Mouse (Mus musculus): ENCODE data around the gene Gpr152.

The Gpr152 gene

DNA sequence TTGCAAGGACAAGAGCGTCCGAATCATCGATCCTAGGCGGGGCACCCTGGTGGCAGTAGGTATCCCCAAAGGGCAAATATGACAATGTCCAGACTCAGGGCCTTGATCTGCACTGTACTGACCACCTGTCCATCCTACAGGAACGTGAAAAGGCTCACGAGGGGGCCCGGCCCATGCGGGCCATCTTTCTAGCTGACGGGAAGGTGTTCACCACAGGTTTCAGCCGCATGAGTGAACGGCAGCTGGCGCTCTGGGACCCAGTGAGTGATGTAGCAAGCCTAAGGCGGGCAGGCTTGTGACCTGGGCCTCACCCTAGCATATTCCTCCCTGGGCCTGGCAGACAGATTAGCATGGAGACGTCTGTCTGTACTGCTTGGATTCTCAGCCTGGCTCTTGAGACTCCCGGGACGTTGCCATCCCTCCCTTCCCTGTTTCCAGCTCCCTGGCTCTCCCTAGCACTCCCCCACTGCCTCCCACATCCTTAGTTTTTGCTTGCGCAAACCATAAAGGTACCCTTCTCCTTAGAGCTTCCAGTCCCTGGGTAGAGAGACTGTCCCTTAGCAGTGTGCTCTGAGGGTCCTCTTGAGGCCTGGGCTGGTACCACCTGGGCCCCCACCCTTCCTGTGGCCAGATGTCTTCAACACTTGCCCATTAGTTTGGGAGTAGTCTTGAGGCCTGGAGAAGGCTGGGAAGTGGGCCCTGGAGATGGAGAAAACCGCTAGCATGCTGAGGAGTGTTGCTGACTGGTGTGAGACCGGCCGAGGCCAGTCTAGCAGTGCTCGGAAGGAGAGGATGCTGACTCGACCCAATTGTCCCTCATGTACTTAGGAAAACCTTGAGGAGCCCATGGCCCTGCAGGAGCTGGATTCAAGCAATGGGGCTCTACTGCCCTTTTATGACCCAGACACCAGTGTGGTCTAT lies 11.2 kb downstream of the Gpr152 start:
- DNase-seq (ENCODE audit: extremely low read depth, low read depth) = no peak

DNA sequence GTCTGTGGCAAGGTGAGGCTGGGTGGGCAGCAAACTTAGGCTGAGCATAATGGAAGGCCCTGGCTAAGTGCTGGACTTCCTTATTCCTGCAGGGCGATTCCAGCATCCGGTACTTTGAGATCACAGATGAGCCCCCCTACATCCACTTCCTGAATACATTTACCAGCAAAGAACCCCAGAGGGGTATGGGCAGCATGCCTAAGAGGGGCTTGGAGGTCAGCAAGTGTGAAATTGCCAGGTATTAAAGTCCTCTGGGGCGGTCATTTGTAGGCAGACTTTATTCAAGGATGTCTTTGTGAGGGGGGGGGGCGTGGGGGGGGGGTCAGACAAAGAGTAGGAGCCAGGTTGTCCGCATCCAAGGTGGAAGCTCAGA lies 11.9 kb downstream of the Gpr152 start:
- no peak for DNase-seq (ENCODE audit: extremely low read depth, low read depth)

DNA sequence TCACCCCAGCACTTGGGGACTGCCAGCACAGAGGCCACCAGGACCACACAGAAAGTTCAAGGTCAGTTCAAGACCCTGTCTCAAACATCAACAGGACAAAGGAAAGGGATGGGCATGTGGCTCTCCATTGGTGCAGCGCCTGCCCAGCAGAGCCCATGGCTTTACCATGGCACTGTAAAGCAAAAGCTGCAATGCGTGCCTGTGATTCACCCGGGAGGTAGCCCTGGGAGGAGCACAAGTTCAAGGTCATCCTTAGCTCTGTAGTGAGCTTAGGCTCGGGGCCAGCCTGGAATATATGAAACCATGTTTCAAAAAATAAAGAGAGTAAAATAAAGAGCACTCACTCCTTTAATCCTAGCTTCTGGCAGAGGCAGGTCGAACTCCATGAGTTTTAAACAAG lies 12.3 kb downstream of the Gpr152 start:
- DNase-seq (ENCODE audit: extremely low read depth, low read depth) = no peak

DNA sequence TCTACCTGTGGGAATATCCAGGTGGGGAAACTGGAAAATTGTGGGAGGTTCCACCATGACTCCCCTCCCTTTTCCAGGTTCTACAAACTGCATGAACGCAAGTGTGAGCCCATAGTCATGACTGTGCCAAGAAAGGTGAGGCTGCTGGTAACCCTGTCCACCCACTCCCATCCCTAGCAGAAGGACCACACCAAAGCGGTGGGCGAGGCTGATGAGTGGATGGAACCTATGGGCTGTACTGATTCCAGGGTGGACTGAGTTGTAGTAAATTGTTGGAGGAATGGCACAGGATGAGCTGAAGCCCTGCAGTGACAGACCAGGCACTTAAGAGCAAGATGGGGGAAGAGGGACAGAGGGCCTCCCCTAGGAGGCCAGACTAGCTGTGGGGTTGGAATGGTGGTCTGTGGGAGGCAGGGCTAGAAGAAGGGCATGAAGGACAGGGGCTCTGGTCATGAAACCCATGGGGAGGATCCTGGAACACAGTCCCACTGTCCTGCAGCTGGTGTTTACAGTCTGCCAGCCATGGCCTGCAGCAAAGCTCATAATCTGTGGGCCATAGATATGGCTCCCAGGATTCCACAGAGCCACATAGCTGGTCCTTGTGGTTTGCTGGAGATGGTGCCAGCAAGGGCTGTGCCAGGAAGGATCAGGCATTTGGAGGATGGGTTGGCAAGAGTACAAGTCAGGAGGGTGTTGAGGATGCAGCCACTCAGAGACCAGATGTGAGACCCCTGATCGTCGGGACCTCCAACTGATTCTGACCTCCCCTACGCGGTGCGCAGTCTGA lies 13.1 kb downstream of the Gpr152 start:
- DNase-seq (ENCODE audit: extremely low read depth, low read depth) = no peak

DNA sequence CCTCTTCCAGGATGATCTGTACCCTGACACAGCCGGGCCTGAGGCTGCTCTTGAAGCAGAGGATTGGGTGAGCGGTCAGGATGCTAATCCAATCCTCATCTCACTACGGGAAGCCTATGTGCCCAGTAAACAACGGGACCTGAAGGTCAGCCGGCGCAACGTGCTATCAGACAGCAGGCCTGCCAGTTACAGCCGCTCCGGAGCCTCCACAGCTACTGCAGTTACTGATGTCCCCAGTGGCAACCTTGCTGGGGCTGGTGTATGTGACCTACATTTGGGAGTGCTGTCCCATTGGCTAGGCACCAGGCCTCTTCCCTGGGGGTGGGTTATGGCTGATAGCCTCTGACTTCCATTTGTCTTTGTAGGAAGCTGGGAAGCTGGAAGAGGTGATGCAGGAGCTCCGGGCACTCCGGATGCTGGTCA lies 13.7 kb downstream of the Gpr152 start, which contains the start of gene Ptprcap:
TSS of gene Ptprcap (plus strand) at position 373 of the 423 bp plus-strand sequence.
- DNase-seq (ENCODE audit: extremely low read depth, low read depth) = no peak

DNA sequence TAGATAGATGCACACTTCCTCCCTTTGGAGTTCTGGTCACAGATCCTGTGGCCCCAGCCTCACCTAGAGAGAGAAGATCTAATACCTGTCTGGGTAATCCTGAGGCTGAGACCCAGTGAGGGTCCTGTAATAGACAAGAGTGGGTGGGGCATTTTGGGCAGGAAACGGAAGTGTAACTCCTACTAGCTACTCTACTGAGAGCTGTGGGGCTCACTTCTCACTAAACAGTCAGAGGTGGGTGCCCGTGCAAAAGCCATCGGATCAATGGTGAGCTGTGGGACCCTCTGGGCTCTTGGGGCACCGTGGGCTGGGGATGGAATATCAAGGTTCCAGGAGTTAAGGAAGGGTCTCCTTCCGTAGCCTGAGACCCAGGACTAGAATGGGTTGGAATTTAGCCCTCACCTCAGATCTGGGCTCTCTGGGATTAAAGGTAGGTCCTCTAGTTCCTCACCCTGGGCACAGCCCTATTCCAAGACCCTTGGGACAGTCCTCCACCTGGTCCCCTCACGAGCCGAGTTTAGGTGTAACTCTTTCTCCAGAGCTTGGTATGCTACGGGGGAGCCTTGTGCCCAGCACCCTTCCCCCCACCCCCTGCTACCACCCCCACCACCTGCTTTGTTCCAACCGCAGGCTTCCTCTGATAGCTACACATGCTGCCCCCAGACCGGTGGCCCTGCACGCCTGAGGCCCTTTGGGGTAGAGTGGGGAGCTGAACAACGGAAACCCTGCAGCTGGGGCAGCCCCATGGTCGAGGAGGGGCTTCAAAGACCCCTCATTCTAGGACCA lies 15.0 kb downstream of the Gpr152 start:
- no peak for DNase-seq (ENCODE audit: extremely low read depth, low read depth)

DNA sequence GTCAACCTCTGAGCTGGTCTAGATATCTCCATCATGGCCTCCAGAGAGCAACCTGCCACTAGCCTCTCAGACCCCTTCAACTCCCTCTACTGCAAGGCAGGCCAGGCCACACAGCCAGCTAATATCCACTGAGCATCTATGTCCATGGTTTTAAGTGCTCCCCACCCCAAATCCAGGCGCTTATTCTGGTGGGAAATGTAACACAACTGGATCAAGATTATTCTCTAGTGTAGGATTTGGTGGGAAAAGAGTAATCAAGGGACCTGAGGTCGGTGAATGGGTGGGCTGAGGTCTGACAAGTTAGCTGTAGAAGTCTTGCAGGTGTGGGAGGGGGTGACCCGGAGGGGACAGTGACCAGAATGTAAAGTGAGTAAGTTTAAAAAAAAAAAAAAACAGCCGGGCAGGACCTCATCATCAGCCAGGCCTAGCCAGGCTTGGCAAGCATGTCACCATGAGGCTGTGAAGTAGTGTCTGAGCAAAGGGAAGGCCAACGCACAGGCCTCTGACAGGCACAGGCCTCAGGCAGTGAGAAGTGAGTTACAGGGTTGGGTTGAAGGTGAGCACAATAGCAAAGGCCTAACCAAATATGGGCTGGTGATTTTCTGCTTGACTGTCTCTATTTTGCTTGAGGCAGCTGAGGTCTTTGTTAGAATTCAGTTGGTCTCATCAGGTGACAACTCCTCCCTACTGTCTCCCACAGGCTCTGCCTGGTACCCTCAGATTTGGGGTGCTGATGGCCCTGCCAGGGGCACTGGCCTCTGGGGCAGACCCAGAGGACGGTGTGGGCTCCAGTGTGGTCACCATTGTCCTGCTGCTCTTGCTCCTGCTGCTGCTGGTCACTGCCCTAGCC lies 15.9 kb downstream of the Gpr152 start:
- no peak for DNase-seq (ENCODE audit: extremely low read depth, low read depth)

DNA sequence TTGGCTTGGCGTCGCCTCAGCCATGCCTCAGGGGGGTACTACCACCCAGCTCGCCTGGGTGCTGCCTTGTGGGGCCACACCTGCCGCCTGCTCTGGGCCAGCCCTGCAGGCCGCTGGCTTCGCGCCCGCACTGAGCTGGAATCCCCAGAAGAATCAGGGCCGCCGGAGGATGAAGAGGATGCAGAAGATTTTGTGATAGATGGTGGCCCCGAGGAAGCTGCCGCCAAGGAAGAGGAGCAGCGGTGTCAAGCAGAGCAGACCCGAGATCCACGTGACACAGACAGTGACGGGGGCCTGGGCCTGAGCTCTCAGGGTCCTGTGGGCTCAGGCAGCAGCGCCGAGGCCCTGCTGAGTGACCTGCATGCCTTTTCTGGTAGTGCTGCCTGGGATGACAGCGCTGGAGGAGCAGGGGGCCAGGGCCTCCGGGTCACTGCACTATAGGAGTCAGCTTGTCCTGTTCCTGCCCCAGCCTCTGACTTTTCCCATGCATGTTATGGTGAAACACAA lies 16.5 kb downstream of the Gpr152 start:
- no peak for DNase-seq (ENCODE audit: extremely low read depth, low read depth)

DNA sequence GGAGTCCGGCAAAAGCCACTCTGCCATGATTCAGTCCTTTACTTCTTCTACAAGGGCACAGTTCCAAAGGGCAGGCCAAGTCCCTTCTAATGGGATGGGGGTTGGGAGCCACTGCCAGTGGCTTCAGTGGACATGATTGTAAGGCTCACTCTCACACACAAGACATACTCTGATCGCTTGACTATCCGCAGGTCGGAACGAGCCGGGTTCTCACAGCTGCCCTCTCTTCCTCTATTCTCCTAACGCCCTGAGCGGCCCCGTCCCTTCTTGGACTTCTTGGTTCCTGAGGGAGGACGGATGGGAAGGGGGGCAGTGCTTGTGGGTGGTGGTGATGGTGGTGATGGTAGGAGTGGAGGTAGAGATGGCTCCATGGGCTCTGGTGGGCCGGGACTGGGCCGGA lies 17.2 kb downstream of the Gpr152 start:
- no peak for DNase-seq (ENCODE audit: extremely low read depth, low read depth)

DNA sequence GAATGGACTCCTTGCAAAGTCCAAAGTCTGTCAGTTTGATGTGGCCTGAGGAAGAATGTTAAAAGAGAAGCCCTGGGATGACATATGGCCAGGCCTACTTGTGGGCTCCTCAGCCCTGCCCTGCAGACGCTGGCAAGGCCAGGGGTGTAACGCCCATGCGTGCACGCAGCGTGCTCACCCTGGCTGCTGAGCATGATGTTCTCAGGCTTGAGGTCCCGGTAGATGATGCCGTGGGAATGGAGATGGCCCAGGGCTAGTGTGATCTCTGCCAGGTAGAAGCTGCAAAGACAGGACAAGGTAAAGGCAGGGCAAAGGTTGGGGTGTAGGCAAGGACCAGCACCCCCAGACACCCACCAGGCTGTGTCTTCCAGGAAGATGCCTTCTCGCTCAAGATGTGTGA lies 19.5 kb downstream of the Gpr152 start:
- DNase-seq (ENCODE audit: extremely low read depth, low read depth) = no peak

DNA sequence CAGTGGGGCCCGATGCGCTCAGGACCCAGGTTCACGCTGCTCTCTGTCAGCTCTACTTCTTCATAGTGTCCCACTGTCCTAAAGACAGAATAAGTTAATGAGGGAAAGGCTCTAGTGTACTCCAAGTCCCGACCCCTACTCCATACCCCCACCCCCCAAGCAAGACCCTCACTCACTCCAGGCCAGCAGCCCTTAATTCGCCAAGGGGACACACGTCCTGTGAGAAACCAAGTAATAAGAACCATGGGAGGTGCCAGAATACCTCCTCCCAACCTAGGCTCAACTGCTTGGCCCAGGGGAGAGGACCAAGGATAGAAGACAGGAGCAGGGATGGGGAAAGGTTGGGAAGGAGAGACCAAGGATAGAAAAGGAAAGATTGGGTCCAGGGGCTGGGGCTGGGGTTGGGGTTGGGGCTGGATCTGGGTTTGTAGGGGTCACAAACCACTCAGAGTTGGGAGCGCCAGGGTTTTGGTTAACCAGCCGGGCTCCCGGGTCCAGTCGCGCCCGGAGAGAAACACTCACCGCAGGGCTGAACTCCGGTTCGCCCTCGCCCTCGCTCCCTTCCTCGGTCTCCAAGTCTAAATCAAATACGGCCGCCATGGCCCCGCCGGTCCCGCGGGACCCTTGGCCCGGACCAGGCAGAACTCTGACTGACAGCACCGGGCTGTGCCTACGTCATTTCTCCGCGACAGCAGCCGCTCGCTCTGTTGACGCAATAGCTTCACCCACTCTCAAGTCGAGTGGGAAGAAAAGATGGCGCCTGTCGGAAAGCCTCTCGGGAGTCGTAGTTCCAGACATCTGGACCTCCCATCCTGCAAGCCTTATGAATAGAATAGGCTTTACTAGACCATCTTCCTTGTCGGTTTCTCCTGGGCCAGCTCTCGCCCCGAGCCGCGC lies 23.3 kb downstream of the Gpr152 start, which contains the start of gene Rps6kb2:
TSS of gene Rps6kb2 (minus strand) at position 709 of the 897 bp plus-strand sequence.
- DNase-seq (ENCODE audit: extremely low read depth, low read depth) = peak; percentile 95

DNA sequence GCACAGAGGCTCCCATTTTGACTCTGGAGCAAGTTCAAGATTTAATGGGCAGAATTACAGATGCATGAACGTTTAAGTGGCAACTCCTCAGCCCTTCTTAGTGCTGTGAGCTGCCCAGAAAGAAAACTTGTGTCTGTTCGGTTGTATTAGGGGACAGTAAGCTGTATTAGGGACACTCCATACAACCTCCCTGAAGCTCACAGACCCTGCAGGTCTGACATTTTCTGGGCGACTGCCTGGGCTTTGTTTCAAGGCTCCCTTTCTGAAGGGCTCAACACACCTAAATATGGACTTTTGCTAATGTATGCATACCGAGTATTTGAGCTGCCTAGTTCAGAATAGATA lies 23.9 kb downstream of the Gpr152 start:
- no peak for DNase-seq (ENCODE audit: extremely low read depth, low read depth)

DNA sequence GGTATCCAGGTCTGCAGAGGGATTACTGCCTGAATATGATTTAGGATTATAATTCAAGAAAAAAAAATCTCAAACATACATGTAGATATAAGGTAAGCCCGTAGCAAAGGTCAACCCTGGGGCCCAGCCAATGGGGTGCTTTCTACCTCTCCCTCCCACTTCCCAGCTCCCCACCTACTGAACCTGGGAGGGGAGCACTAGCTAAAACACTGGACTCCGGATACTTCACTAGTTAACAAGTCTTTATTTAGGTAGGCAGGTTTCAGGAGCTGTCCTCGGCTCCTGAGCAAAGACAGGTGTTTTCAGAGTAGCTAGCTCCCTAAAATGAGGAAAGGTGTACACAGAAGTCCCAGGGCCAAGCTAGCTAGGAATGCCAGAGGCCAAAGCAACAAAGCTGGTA lies 24.5 kb downstream of the Gpr152 start:
- DNase-seq (ENCODE audit: extremely low read depth, low read depth) = no peak

DNA sequence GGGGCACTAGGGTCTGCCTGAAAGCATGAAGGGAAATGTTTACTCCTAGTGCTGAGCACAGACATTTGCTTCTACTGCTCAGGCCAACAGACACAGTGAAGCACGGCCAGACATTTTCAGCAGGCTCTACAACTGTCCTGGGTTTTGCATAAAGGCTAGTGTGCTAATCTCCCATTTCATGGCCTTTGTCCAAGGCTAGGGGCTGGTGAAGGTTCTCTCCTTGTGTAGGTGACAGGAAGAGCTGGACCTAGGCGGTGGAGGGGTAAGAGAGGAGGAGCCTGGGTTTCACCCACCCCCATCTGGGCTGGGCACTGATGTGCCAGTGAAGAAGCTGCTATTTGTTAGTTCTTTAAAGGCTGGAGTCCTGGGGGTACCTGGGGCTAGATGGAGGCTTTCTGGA lies 25.1 kb downstream of the Gpr152 start:
- no peak for DNase-seq (ENCODE audit: extremely low read depth, low read depth)

DNA sequence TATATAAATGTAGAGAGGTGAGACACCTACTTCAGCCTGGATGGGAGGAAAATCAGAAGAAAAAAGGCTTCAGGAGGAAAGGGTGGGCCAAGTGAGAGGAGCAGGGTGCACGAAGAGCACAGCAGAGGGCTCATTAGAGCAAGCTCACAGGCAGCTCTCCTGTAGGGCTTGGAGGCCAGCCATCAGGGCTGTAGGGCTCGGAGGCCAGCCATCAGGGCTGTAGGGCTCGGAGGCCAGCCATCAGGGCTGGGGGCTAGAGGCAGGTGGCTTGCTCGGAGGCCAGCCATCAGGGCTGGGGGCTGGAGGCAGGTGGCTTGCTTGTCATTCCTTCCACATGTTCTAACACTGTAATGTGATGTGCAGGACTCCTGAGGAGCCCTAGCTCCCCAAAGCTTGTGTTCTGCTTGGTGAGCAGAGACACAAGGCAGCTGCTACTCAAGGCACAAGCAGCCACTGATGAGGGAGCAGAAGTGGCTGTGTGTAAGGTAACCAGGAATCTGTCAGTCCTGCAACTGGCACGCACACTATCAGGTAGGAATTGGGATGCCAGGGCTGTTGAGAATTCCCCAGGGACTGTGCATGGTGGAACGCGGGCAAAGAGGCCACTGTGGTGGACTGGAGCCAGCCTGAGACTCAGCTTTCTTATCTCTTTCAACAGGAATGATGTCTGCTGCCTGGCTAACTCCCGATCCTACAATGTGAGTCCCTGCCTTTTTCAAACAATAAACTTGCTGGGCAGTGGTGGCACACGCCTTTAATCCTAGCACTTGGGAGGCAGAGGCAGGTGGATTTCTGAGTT lies 27.3 kb downstream of the Gpr152 start:
- DNase-seq (ENCODE audit: extremely low read depth, low read depth) = no peak

DNA sequence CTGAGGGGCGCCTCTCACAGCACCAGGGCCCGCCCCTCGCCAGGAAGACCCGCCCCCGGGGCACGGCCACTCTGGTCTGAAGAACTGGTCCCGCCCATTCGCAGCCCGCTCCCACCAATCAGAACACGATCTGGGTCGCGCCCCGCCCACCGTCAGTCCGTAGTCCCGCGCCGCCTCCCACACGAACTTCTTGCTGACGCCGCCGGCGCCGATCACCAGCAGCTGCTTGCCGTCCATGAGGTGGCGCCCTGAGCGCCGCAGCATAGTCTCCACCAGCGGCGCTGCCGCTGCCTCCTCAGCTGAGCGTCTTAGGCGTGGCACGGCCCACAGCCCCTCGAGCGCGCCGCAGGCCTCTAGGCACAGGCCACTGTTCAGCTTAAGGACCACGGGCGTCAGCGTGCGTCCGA lies 29.8 kb downstream of the Gpr152 start:
- peak; percentile 91 for DNase-seq (ENCODE audit: extremely low read depth, low read depth)

DNA sequence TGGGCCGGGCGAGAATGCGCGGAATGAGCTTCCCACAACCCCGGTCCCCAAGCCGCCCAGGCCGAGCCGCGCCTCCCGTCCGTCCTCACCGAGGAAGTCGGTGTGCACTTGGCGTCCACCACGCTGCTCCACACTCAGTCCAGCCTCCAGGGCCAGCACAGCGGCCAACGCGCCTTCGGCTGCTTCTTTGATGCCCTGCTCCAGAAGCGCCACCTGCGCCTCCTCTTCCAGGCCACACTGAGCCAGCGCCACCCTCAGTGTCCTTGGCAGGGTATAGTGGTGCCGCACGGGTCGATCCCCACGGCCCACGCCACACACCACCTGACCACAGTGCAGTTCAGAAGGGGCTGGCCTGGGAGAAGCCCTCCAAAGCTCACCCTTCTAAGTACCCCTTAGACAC lies 30.2 kb downstream of the Gpr152 start:
- no peak for DNase-seq (ENCODE audit: extremely low read depth, low read depth)

DNA sequence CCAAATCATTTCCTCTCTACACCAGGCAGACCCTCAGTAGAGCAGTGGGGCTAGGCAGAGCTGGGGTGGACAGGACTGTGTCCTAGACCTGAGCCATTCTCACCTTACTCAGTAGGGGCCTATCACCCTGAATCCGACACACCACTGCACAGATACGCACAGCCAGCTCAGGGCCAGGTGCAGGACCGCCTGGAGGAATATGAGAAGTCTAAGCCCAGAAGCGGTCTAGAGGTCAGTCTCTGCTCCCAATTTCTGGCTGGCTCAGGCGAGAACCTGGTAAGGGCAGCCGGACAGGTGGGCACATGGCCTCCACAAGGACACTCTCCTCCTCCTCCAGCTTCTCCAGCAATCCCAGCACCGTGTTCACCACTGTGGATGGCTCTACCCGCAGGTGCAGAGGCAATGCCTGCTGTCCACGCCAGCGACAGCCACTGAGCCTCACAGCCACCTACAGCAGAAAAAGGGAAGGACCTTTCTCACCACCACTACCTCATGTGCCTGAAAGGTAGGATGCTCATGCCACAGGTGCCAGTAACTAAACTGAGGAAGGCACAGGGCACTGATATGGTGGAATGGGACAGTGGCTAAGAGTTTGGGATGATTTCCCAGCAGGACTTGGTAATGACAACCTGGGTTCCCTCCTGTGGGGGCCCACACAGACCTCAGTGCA lies 31.3 kb downstream of the Gpr152 start:
- no peak for DNase-seq (ENCODE audit: extremely low read depth, low read depth)

Data from MEL-GATA-1-ER (cell line).